Mouse (Mus musculus) embryonic fibroblast, embryonic 13.5 days (primary cell): Measurements from ENCODE around the gene Ska3.

ENCODE experiments used
- CTCF ChIP-seq: IDR thresholded peaks from 2 replicates; pipeline ENCODE4 v1.5.1; 2011; ENCODE audit warnings: mild to moderate bottlenecking, control low read depth, low read length, moderate library complexity, borderline replicate concordance; ENCODE audit not compliant: insufficient read depth
- POLR2A ChIP-seq: IDR thresholded peaks from 2 replicates; pipeline ENCODE4 v1.6.1; 2011; ENCODE audit warnings: low read depth, mild to moderate bottlenecking, control low read depth, low read length, moderate library complexity

DNA sequence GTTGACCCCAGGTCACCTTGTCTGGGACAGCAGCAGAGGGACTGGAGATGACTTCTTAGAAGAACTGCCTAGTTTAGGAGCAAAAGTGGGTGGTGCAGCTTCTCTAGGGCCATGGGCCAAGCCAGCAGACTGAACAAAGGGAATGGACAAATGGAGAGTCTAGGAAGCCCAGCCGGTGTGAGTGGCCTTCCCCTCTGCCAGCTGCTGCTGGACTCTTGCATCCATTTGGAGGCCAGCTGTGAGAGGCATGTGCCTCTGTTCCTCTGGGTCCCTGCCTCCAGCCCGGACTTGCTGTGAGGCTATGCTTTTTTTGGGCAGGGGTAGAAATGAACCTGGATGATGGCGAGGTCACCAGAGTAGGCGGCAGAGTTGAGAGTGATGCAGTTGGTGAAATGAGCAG, 67.7 kb downstream of the Ska3 start, which contains the start of gene Lats2:
- TF ChIP-seq CTCF (no peak), POLR2A (no peak)
